Mouse (Mus musculus) midbrain, embryonic 11.5 days (tissue): Measurements from ENCODE around the gene Arpp21. TPM values are rescaled to one million over a fixed set of nuclear protein-coding genes. Genes with fewer than 3 reads are reported as not detected.

ENCODE experiments used
- ATAC-seq: fragments of 200-750 bp; cut with Nextera tagmentation; 2 replicates; pipeline ENCODE4 v1.8.0; 2017; ENCODE audit warnings: moderate TSS enrichment, moderate library complexity; ENCODE audit not compliant: low FRiP score
- DNase-seq: peaks from one replicate; pipeline ENCODE4 v3.0.0; 2015; ENCODE audit warnings: low spot score; ENCODE audit errors: missing footprints
- H3K27ac ChIP-seq: fragments of 300-500 bp; sonication (generic); 2 replicates; pipeline ENCODE4 v1.5.1; 2014; ENCODE audit warnings: low read depth, low read length
- H3K27me3 ChIP-seq: fragments of 300-500 bp; sonication (generic); 2 replicates; pipeline ENCODE4 v1.6.1; 2014; ENCODE audit warnings: mild to moderate bottlenecking, low read length, moderate library complexity, mixed read lengths; ENCODE audit not compliant: control insufficient read depth, insufficient read depth
- H3K36me3 ChIP-seq: fragments of 300-500 bp; sonication (generic); 2 replicates; pipeline ENCODE4 v1.6.1; 2014; ENCODE audit warnings: mild to moderate bottlenecking, low read length, moderate library complexity, mixed read lengths; ENCODE audit not compliant: control insufficient read depth, insufficient read depth
- H3K4me1 ChIP-seq: fragments of 300-500 bp; sonication (generic); 2 replicates; pipeline ENCODE4 v1.6.1; 2014; ENCODE audit warnings: low read length; ENCODE audit not compliant: control insufficient read depth, insufficient read depth
- H3K4me2 ChIP-seq: fragments of 300-500 bp; sonication (generic); 2 replicates; pipeline ENCODE4 v1.6.1; 2014; ENCODE audit warnings: mild to moderate bottlenecking, moderate library complexity
- H3K4me3 ChIP-seq: fragments of 300-500 bp; sonication (generic); 2 replicates; pipeline ENCODE4 v1.5.1; 2014; ENCODE audit warnings: low read depth, low read length
- H3K9ac ChIP-seq: fragments of 300-500 bp; sonication (generic); 2 replicates; pipeline ENCODE4 v1.6.1; 2014; ENCODE audit warnings: low read length
- H3K9me3 ChIP-seq: fragments of 300-500 bp; sonication (generic); 2 replicates; pipeline ENCODE4 v1.6.1; 2016; ENCODE audit warnings: low read length; ENCODE audit not compliant: control insufficient read depth
- WGBS: fragments of 180-500 bp; shearing (Covaris S2); extraction: QIAGEN DNeasy Blood & Tissue Kit; methylation state at CpG from one replicate; pipeline ENCODE4 v1.1.7; 2014; 5-methylcytosine and 5-hydroxymethylcytosine counted together
- polyA plus RNA-seq: library from polyadenylated mRNA; unstranded; fragments of >200 nt; fragmentation: Nextera tagmentation; extraction: Ambion mirVana; gene quantifications from 2 replicates; pipeline ENCODE4 v1.2.1, GENCODE M21; 2014

Gene Arpp21
- 2.4 and 2.8 TPM in 2 replicates for polyA plus RNA-seq

DNA sequence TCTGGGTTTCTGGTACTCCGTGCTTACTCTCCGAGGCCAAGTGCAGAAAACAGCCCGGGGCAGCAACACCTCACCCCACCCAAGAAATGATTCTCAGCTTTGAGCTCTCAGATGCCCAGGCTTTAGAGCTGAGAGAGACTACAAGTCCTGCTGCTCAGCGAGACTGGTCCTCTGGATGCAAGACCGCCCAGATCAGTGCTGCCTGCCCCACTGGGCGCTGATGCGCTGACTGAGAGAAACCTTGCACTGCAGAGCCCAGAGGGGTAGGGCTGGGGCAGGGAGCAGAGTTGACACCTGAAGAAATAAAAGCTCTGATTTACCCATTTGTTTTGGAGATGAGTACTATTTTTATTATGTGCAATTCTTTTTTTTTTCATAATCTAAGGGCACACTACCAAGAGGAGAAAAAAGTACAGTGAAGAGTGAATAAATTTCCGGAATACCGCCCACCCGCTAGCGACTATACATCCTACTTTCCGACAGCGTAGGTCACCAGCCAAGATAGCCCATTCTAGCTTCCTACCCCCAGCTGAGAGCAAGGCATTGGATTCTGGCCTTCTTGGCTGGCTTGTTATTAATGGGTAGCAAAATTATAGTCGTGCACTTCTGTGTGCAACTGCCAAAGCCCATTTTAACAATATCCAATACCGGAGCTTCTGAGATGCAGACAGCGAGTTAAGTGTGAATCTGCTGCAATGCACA lies at the start of gene Arpp21:
Gene Arpp21, minus strand, starts transcription at position 243 of the 702 bp plus-strand sequence.
- H3K4me3 ChIP-seq, result peak within 1 kb of the TSS; percentile 55
- ATAC-seq (peak; percentile 69), DNase-seq (peak; percentile 89)
- peak within 1 kb of the TSS; percentile 66 for H3K9ac ChIP-seq
- no peaks in the 10 kb centered on the region for H3K9me3 ChIP-seq
- H3K27me3 ChIP-seq, result peaks cover 33% of the 10 kb centered on the region
- peak within 1 kb of the TSS; percentile 96 for H3K4me2 ChIP-seq
- no peaks in the 10 kb centered on the region for H3K36me3 ChIP-seq
- 18% methylated on average over 16 of the region's 16 CpGs for WGBS
- H3K4me1 ChIP-seq, result peaks cover 4% of the 10 kb centered on the region; the same call in 1 of the 2 replicates
- no peak within 1 kb of the TSS for H3K27ac ChIP-seq

DNA sequence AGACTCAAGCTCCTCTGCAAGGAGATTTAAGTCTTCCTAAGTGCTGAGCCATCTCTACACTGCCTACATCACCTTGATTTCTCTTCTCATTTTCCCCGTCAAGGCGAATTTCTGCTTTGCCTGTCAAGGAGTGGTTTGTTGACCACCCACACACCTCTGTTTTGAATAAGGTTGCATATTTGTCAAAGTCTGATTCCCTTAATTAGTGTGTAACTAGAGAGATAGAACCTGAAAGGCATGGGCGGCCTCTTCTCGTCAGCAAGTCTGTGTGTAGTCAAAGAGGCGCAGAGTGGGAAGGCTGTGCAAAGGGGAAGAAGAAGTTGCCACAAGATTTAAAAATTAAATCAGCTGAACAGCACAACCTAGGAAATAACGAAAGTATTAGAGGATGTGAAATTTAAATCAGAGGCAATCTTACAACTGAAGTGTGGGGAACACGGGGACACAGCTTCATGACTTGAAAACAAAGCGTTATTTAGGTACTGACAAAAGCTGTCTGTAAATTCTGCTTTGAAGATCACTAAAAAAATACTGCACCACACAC lies 36.8 kb upstream of the Arpp21 start:
- no peak overlapping the region for H3K9ac ChIP-seq
- H3K36me3 ChIP-seq, result no peaks in the 10 kb centered on the region
- DNase-seq, result no peak
- no peak overlapping the region for H3K27ac ChIP-seq
- H3K9me3 ChIP-seq, result no peaks in the 10 kb centered on the region
- 87% methylated on average over 8 of the region's 8 CpGs for whole genome bisulfite sequencing
- H3K4me2 ChIP-seq, result no peak overlapping the region
- no peaks in the 10 kb centered on the region for H3K4me1 ChIP-seq
- ATAC-seq, result no peak
- no peaks in the 10 kb centered on the region for H3K27me3 ChIP-seq
- H3K4me3 ChIP-seq, result no peak overlapping the region

DNA sequence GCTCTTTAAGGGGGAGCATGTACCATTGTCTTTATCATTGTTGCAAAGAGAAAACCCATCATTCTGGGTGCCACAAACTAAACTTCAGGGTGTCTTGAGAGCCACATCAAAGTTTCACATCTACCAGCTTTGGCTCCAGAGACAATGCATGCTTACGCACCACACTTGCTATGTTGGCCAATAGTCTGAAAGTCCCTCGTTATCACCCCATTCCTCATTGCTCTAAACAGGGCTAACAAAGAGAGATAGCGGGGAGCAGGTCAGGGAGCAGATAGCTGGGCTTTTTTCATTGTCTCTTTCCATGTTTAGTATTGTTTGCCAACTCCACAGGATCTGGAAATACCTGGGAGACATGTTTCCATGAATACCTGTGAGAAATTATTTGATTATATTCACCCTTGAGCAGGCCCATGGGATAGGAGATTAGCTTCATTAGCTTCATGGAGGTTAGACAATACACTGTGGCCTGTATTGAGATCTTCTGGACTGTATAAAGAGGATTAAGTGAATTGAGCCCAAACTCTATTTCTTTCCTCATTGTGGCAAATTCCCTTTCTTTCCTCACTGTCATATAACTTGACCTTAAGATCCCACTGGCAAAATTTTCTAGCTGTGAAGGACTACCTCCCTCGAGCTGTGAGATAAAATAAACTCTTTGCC lies 29.4 kb upstream of the Arpp21 start:
- WGBS, result 66% methylated on average over 4 of the region's 4 CpGs
- Histone ChIP-seq H3K36me3 (no peaks in the 10 kb centered on the region), H3K4me1 (no peaks in the 10 kb centered on the region), H3K9me3 (no peaks in the 10 kb centered on the region; the same call in 1 of the 2 replicates), H3K4me3 (no peak overlapping the region), H3K27ac (no peak overlapping the region), H3K27me3 (no peaks in the 10 kb centered on the region), H3K4me2 (no peak overlapping the region), H3K9ac (no peak overlapping the region)
- no peak for DNase-seq
- no peak for ATAC-seq

DNA sequence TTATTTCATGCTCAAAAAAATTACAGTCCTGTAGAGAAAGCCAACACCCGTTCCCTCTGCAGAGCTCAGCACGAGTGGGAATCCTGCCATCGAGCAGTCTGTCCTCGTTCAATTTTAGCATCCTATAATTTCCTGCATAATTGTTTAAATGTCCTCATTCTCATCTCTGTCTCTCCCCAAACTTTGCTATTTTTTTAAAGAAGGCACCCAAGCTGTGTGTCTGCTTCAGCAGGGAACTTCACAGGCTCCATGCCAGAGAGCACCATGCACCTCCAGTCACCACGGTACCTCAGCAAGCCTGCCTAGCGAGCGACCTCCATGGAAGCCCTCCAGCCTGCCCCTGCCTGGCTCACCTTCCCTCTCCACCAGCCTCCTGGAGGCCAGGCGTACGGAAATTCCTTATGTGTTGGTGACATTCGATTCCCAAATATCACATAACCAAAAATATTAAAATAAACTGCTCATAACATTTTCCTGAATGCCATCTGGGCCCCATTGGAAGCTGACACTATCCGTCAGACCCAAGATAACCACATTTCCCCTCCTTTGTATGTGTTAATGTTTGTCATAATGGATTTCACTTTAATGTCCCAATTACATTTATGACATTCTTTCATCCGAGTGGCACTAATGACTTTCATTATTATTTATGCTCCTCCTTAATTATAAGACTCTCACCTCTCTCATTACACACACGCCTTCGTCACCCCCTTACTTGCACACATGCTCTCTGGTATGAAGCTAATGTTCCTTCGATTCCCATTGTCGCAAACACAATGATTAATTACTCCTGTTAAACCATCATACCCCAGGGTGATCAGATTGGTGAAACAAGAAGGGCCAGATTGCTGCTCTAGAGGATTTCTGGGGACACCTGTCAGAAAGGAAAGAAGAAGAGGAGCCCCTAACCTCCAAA lies 26.5 kb upstream of the Arpp21 start:
- Histone ChIP-seq H3K4me3 (no peak overlapping the region), H3K9ac (no peak overlapping the region), H3K4me1 (no peaks in the 10 kb centered on the region), H3K27me3 (no peaks in the 10 kb centered on the region), H3K27ac (no peak overlapping the region), H3K9me3 (no peaks in the 10 kb centered on the region; the same call in 1 of the 2 replicates), H3K36me3 (no peaks in the 10 kb centered on the region), H3K4me2 (no peak overlapping the region)
- DNase-seq (no peak), ATAC-seq (no peak)
- WGBS, result 89% methylated on average over 16 of the region's 16 CpGs

DNA sequence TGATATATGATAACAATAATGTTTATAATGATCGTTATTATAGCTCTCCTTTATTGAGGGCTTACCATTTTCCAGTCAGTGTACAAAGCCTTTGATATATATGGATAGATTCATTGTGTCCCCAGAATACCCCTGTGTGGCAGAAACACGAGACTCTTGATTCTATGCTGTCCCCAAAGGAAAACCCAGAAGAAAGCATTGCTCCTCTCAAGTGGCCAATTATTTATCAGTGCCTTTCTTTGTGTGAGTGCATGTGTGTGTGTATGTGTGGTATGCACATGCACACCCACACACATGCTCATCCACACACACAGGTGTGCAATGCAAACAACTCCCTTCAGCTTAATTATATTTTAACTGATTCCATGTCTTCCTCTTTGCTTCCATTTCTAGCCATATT lies 25.8 kb upstream of the Arpp21 start:
- H3K4me2 ChIP-seq, result no peak overlapping the region
- no peaks in the 10 kb centered on the region for H3K36me3 ChIP-seq
- no peaks in the 10 kb centered on the region for H3K27me3 ChIP-seq
- DNase-seq, result no peak
- H3K4me3 ChIP-seq, result no peak overlapping the region
- ATAC-seq, result no peak
- H3K9ac ChIP-seq, result no peak overlapping the region
- H3K9me3 ChIP-seq, result no peaks in the 10 kb centered on the region; the same call in 1 of the 2 replicates
- no peak overlapping the region for H3K27ac ChIP-seq
- H3K4me1 ChIP-seq, result no peaks in the 10 kb centered on the region
- WGBS, result 79% methylated on average over 2 of the region's 2 CpGs

DNA sequence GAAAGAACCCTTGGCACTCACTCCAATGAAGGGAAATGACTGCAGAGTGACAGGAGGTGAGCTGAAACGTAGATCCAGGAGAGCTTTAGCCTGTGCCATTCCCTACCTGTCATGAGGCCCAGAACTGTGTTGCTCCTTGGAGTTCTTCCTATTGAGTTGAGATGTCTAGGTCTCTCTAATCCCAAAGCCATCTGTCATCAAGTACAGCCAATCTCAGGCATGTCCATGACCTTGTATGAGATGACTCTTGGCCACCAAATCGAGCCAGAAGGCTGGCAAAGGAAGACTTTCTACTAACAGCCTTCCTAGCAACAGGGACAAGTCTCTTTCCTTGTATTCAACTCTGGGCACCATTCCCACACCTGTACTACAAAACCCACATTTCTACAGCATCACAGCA lies 25.0 kb upstream of the Arpp21 start:
- ATAC-seq (no peak), DNase-seq (no peak)
- H3K9ac ChIP-seq, result no peak overlapping the region
- no peaks in the 10 kb centered on the region for H3K36me3 ChIP-seq
- H3K27me3 ChIP-seq, result no peaks in the 10 kb centered on the region
- H3K27ac ChIP-seq, result no peak overlapping the region
- no peak overlapping the region for H3K4me2 ChIP-seq
- 76% methylated on average over 2 of the region's 2 CpGs for WGBS
- H3K4me3 ChIP-seq, result no peak overlapping the region
- H3K9me3 ChIP-seq, result no peaks in the 10 kb centered on the region
- H3K4me1 ChIP-seq, result no peaks in the 10 kb centered on the region

DNA sequence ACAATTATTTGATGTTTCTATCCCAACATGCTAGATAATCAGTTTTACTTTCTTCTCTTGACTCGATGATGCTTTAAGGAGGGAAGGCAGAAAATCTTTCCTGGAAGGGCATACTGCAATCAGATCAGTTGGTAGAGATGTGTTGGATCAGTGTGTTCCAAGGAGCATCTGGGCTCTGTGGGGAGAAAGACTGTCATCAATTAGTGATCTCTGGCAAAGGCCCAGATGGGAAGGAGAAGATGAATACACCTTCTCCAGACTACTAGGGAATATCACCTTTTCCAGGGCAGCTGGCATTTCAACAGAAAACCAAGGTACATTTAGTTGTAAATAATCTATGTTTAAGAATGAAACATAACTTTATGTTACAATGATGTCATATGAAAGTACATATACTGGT lies 22.8 kb upstream of the Arpp21 start:
- ATAC-seq (no peak), DNase-seq (no peak)
- Histone ChIP-seq H3K27me3 (no peaks in the 10 kb centered on the region), H3K9me3 (no peaks in the 10 kb centered on the region), H3K4me2 (no peak overlapping the region), H3K4me3 (no peak overlapping the region), H3K9ac (no peak overlapping the region), H3K4me1 (no peaks in the 10 kb centered on the region), H3K27ac (no peak overlapping the region), H3K36me3 (no peaks in the 10 kb centered on the region)
- WGBS, result 85% methylated on average over 1 of the region's 1 CpGs

DNA sequence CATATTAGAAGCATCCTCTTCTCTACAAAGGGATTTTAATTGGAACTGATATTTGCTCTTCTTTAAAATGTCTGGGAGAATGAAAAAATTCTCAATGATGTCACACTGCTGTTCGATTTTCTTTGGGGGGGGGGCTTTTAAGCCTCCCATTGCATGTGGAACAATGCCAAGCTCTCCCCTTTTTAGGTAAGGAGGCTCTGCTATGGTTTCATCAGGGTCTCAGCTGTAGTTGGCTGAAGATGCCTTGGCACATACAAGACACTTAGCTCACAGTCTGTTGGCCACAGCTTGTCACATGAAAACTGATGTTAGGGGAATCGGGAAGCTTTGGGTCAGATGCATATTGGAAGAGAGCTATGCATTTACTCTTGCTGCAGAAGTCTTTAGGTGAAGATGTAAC lies 20.2 kb upstream of the Arpp21 start:
- Histone ChIP-seq H3K4me2 (no peak overlapping the region), H3K9me3 (no peaks in the 10 kb centered on the region), H3K36me3 (no peaks in the 10 kb centered on the region), H3K4me3 (no peak overlapping the region), H3K27ac (no peak overlapping the region), H3K9ac (no peak overlapping the region), H3K4me1 (no peaks in the 10 kb centered on the region), H3K27me3 (no peaks in the 10 kb centered on the region)
- DNase-seq (no peak), ATAC-seq (no peak)
- WGBS, result 82% methylated on average over 2 of the region's 2 CpGs
